Mouse (Mus musculus) CH12.LX (cell line): Measurements from ENCODE around the gene Fuom.

Experiments
- BHLHE40 ChIP-seq: IDR thresholded peaks from 2 replicates; pipeline ENCODE4 v1.6.1; 2011; ENCODE audit warnings: mild to moderate bottlenecking, low read depth, low read length, improper control_type of control experiment
- CHD2 ChIP-seq: IDR thresholded peaks from 2 replicates; pipeline ENCODE4 v1.6.1; 2011; ENCODE audit warnings: low read length, improper control_type of control experiment
- CTCF ChIP-seq, 2 experiments: IDR thresholded peaks in 1 of 2; conservative IDR thresholded peaks in 1 of 2; 2 replicates each; pipeline ENCODE4 v1.5.1; 2011 to 2012; ENCODE audit warnings: low read depth in 2 of 2, low read length in 2 of 2, improper control_type of control experiment in 1 of 2, inconsistent platforms in 1 of 2, mild to moderate bottlenecking in 1 of 2, moderate library complexity in 1 of 2
- E2F4 ChIP-seq: IDR thresholded peaks from 2 replicates; pipeline ENCODE4 v1.6.1; 2011; ENCODE audit warnings: low read depth, low read length, improper control_type of control experiment; ENCODE audit not compliant: insufficient replicate concordance
- POLR2AphosphoS2 ChIP-seq: IDR thresholded peaks from 2 replicates; pipeline ENCODE4 v1.6.1; 2011; ENCODE audit warnings: low read depth, low read length, improper control_type of control experiment
- RAD21 ChIP-seq: IDR thresholded peaks from 2 replicates; pipeline ENCODE4 v1.6.1; 2011; ENCODE audit warnings: low read depth, mild to moderate bottlenecking, low read length, improper control_type of control experiment, moderate library complexity
- TCF12 ChIP-seq: IDR thresholded peaks from 2 replicates; pipeline ENCODE4 v1.6.1; 2014; ENCODE audit warnings: low read depth, mild to moderate bottlenecking, inconsistent platforms, low read length, improper control_type of control experiment
- UBTF ChIP-seq: IDR thresholded peaks from 2 replicates; pipeline ENCODE4 v1.6.1; 2012; ENCODE audit warnings: low read depth, mild to moderate bottlenecking, inconsistent platforms, low read length, improper control_type of control experiment, moderate library complexity
- ZC3H11A ChIP-seq: IDR thresholded peaks from 2 replicates; pipeline ENCODE4 v1.6.1; 2012; ENCODE audit warnings: low read depth, mild to moderate bottlenecking, inconsistent platforms, low read length, improper control_type of control experiment

DNA sequence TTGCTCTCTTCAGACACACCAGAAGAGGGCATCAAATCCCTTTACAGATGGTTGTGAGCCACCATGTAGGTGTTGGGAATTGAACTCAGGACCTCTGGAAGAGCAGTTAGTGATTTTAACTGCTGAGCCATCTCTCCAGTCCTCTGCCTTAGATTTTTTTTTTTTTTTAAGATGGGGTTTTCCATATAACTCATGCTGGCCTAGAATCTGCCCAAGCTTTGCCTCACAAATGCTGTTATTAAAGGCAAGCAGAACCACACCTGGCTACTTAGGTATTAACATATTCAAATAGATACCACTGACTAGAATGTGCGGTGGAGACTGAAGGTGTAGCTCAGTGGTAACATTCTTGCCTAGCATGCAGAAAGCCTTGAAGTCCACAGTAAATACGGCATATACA is 18.2 kb upstream of the Fuom start:
- TF ChIP-seq BHLHE40 (no peak), CHD2 (no peak), CTCF (conservative IDR thresholded peaks at IDR 0.05 in 1 of 2, IDR thresholded peaks at IDR 0.05 in 1 of 2; ENCODE audit: low read depth in 2 of 2, low read length in 2 of 2) (0 out of 4 replicates have a peak, but pooled peaks of 1 of the 2 experiments have one; percentile 7), TCF12 (0 out of 2 replicates have a peak, but pooled peaks have one; percentile 33), RAD21 (no peak), E2F4 (no peak), ZC3H11A (no peak), POLR2AphosphoS2 (no peak), UBTF (no peak)
